Mouse (Mus musculus): ENCODE data around the gene Lzts3. TPM values are rescaled to one million over a fixed set of nuclear protein-coding genes. Genes with fewer than 3 reads are reported as not detected.

Gene Lzts3
- polyA plus RNA-seq, 1 experiment from 2014 or later = 0.79 TPM

GRCm38 (mm10) chr2:130634006-130634738, 8.4 kb downstream of the Lzts3 start:
- peak; percentile 26 for ATAC-seq (replicated peaks; ENCODE audit: insufficient number of reproducible peaks, low FRiP score, low TSS enrichment, low read depth)

GRCm38 (mm10) chr2:130632887-130633675, 9.5 kb downstream of the Lzts3 start:
- Histone ChIP-seq H3K36me3 (replicated peaks; ENCODE audit: control insufficient read depth, insufficient read depth, low read depth, low read length) (no peaks in the 10 kb centered on the region), H3K9ac (replicated peaks; ENCODE audit: low read length) (no peak overlapping the region), H3K27me3 (ENCODE audit: control insufficient read depth, insufficient read depth, low read length) (peaks cover 25% of the 10 kb centered on the region), H3K27ac (replicated peaks; ENCODE audit: low read depth, low read length) (no peak overlapping the region), H3K4me3 (ENCODE audit: low read depth, low read length) (no peak overlapping the region), H3K4me2 (ENCODE audit: low read depth, low read length) (no peak overlapping the region), H3K4me1 (ENCODE audit: control insufficient read depth, insufficient read depth, low read length) (peaks cover 9% of the 10 kb centered on the region), H3K9me3 (replicated peaks; ENCODE audit: control insufficient read depth, low read length) (no peaks in the 10 kb centered on the region)
- DNase-seq (ENCODE audit: low spot score) = peak; percentile 36
- ATAC-seq (replicated peaks; ENCODE audit: insufficient number of reproducible peaks, low FRiP score, low TSS enrichment, low read depth) = no peak
- 41% methylated on average over 5 of the region's 5 CpGs for WGBS

More at GRCm38 (mm10) chr2:130634006-130634738, 8.4 kb downstream of the Lzts3 start:
- Histone ChIP-seq H3K4me2 (ENCODE audit: low read depth, low read length) (peak overlapping the region; percentile 90), H3K9me3 (replicated peaks; ENCODE audit: control insufficient read depth, low read length) (no peaks in the 10 kb centered on the region), H3K9ac (replicated peaks; ENCODE audit: low read length) (peak overlapping the region; percentile 55; the same call in 1 of the 2 replicates), H3K27me3 (ENCODE audit: control insufficient read depth, insufficient read depth, low read length) (peaks cover 31% of the 10 kb centered on the region), H3K4me1 (ENCODE audit: control insufficient read depth, insufficient read depth, low read length) (peaks cover 9% of the 10 kb centered on the region), H3K4me3 (ENCODE audit: low read depth, low read length) (peak overlapping the region; percentile 31; the same call in 1 of the 2 replicates), H3K36me3 (replicated peaks; ENCODE audit: control insufficient read depth, insufficient read depth, low read depth, low read length) (no peaks in the 10 kb centered on the region), H3K27ac (replicated peaks; ENCODE audit: low read depth, low read length) (no peak overlapping the region)
- peak; percentile 22 for DNase-seq (ENCODE audit: low spot score)
- 15% methylated on average over 14 of the region's 14 CpGs for WGBS

GRCm38 (mm10) chr2:130632416-130632815, 10.2 kb downstream of the Lzts3 start:
- H3K27me3 ChIP-seq (ENCODE audit: control insufficient read depth, insufficient read depth, low read length) = peaks cover 22% of the 10 kb centered on the region
- H3K4me3 ChIP-seq (ENCODE audit: low read depth, low read length) = no peak overlapping the region
- no peak overlapping the region for H3K9ac ChIP-seq (replicated peaks; ENCODE audit: low read length)
- no peak overlapping the region for H3K4me2 ChIP-seq (ENCODE audit: low read depth, low read length)
- H3K27ac ChIP-seq (replicated peaks; ENCODE audit: low read depth, low read length) = no peak overlapping the region
- peaks cover 9% of the 10 kb centered on the region for H3K4me1 ChIP-seq (ENCODE audit: control insufficient read depth, insufficient read depth, low read length)
- WGBS = 77% methylated on average over 1 of the region's 1 CpGs
- H3K36me3 ChIP-seq (replicated peaks; ENCODE audit: control insufficient read depth, insufficient read depth, low read depth, low read length) = no peaks in the 10 kb centered on the region; the same call in 1 of the 2 replicates
- no peaks in the 10 kb centered on the region for H3K9me3 ChIP-seq (replicated peaks; ENCODE audit: control insufficient read depth, low read length)
- ATAC-seq (replicated peaks; ENCODE audit: insufficient number of reproducible peaks, low FRiP score, low TSS enrichment, low read depth) = no peak
- DNase-seq (ENCODE audit: low spot score) = no peak

GRCm38 (mm10) chr2:130629839-130630203, 12.8 kb downstream of the Lzts3 start, which contains the start of the genes Fastkd5 and Ubox5:
Gene Fastkd5, minus strand, starts transcription at chr2:130630027.
Gene Ubox5, minus strand, starts transcription at chr2:130630038.
- no peak within 1 kb of the TSS for H3K27ac ChIP-seq (replicated peaks; ENCODE audit: low read depth, low read length)
- peak within 1 kb of the TSS; percentile 92 for H3K9ac ChIP-seq (replicated peaks; ENCODE audit: low read length)
- DNase-seq (ENCODE audit: low spot score) = peak; percentile 93
- peak within 1 kb of the TSS; percentile 82 for H3K4me3 ChIP-seq (ENCODE audit: low read depth, low read length)
- ATAC-seq (replicated peaks; ENCODE audit: insufficient number of reproducible peaks, low FRiP score, low TSS enrichment, low read depth) = peak; percentile 67
- H3K27me3 ChIP-seq (ENCODE audit: control insufficient read depth, insufficient read depth, low read length) = peaks cover 4% of the 10 kb centered on the region
- H3K36me3 ChIP-seq (replicated peaks; ENCODE audit: control insufficient read depth, insufficient read depth, low read depth, low read length) = no peaks in the 10 kb centered on the region; the same call in 1 of the 2 replicates
- H3K4me2 ChIP-seq (ENCODE audit: low read depth, low read length) = peak within 1 kb of the TSS; percentile 78
- peaks cover 2% of the 10 kb centered on the region; the same call in 1 of the 2 replicates for H3K4me1 ChIP-seq (ENCODE audit: control insufficient read depth, insufficient read depth, low read length)
- 0% methylated on average over 25 of the region's 25 CpGs for WGBS
- H3K9me3 ChIP-seq (replicated peaks; ENCODE audit: control insufficient read depth, low read length) = no peaks in the 10 kb centered on the region

- Histone ChIP-seq H3K4me1 (ENCODE audit: control insufficient read depth, insufficient read depth, low read length) (no peaks in the 10 kb centered on the region), H3K4me2 (ENCODE audit: low read depth, low read length) (peak overlapping the region; percentile 78), H3K27ac (replicated peaks; ENCODE audit: low read depth, low read length) (no peak overlapping the region), H3K36me3 (replicated peaks; ENCODE audit: control insufficient read depth, insufficient read depth, low read depth, low read length) (no peaks in the 10 kb centered on the region; the same call in 1 of the 2 replicates), H3K4me3 (ENCODE audit: low read depth, low read length) (peak overlapping the region; percentile 82), H3K9ac (replicated peaks; ENCODE audit: low read length) (peak overlapping the region; percentile 92), H3K9me3 (replicated peaks; ENCODE audit: control insufficient read depth, low read length) (no peaks in the 10 kb centered on the region), H3K27me3 (ENCODE audit: control insufficient read depth, insufficient read depth, low read length) (peaks cover under 1% of the 10 kb centered on the region)
- 2% methylated on average over 37 of the region's 37 CpGs for WGBS
- DNase-seq (ENCODE audit: low spot score) = peak; percentile 17
- no peak; the same call in 1 of the 2 replicates for ATAC-seq (replicated peaks; ENCODE audit: insufficient number of reproducible peaks, low FRiP score, low TSS enrichment, low read depth)
Measured at GRCm38 (mm10) chr2:130629080-130629838, 13.3 kb downstream of the Lzts3 start.

GRCm38 (mm10) chr2:130628424-130628823, 14.2 kb downstream of the Lzts3 start:
- no peaks in the 10 kb centered on the region; the same call in 1 of the 2 replicates for H3K36me3 ChIP-seq (replicated peaks; ENCODE audit: control insufficient read depth, insufficient read depth, low read depth, low read length)
- H3K9ac ChIP-seq (replicated peaks; ENCODE audit: low read length) = no peak overlapping the region
- DNase-seq (ENCODE audit: low spot score) (peak; percentile 23), ATAC-seq (replicated peaks; ENCODE audit: insufficient number of reproducible peaks, low FRiP score, low TSS enrichment, low read depth) (no peak)
- H3K4me1 ChIP-seq (ENCODE audit: control insufficient read depth, insufficient read depth, low read length) = no peaks in the 10 kb centered on the region
- no peaks in the 10 kb centered on the region for H3K27me3 ChIP-seq (ENCODE audit: control insufficient read depth, insufficient read depth, low read length)
- no peaks in the 10 kb centered on the region for H3K9me3 ChIP-seq (replicated peaks; ENCODE audit: control insufficient read depth, low read length)
- 63% methylated on average over 3 of the region's 3 CpGs for WGBS
- no peak overlapping the region for H3K27ac ChIP-seq (replicated peaks; ENCODE audit: low read depth, low read length)
- H3K4me3 ChIP-seq (ENCODE audit: low read depth, low read length) = no peak overlapping the region
- no peak overlapping the region for H3K4me2 ChIP-seq (ENCODE audit: low read depth, low read length)

GRCm38 (mm10) chr2:130618972-130619371, 23.6 kb downstream of the Lzts3 start:
- Histone ChIP-seq H3K27me3 (ENCODE audit: control insufficient read depth, insufficient read depth, low read length) (no peaks in the 10 kb centered on the region), H3K9ac (replicated peaks; ENCODE audit: low read length) (no peak overlapping the region), H3K4me1 (ENCODE audit: control insufficient read depth, insufficient read depth, low read length) (no peaks in the 10 kb centered on the region), H3K4me3 (ENCODE audit: low read depth, low read length) (no peak overlapping the region), H3K27ac (replicated peaks; ENCODE audit: low read depth, low read length) (no peak overlapping the region), H3K36me3 (replicated peaks; ENCODE audit: control insufficient read depth, insufficient read depth, low read depth, low read length) (peaks cover 11% of the 10 kb centered on the region), H3K9me3 (replicated peaks; ENCODE audit: control insufficient read depth, low read length) (no peaks in the 10 kb centered on the region), H3K4me2 (ENCODE audit: low read depth, low read length) (no peak overlapping the region)
- 89% methylated on average over 7 of the region's 7 CpGs for WGBS
- DNase-seq (ENCODE audit: low spot score) (no peak), ATAC-seq (replicated peaks; ENCODE audit: insufficient number of reproducible peaks, low FRiP score, low TSS enrichment, low read depth) (no peak)
